Mouse (Mus musculus) thymus, adult 2 months (tissue): ENCODE results near the gene Bri3bp.

Experiments used
- CTCF ChIP-seq: fragments of 200-500 bp; IDR thresholded peaks from 2 replicates; pipeline ENCODE4 v1.5.1; 2012; ENCODE audit warnings: mild to moderate bottlenecking, control low read depth, low read length, moderate library complexity, borderline replicate concordance; ENCODE audit not compliant: control insufficient read depth, poor library complexity, insufficient read depth; ENCODE audit errors: extremely low read depth
- POLR2A ChIP-seq: fragments of 200-500 bp; IDR thresholded peaks from 2 replicates; pipeline ENCODE4 v1.6.1; 2012; ENCODE audit warnings: mild to moderate bottlenecking, low read length, control low read depth, moderate library complexity; ENCODE audit not compliant: control insufficient read depth, poor library complexity, insufficient read depth; ENCODE audit errors: extremely low read depth

DNA sequence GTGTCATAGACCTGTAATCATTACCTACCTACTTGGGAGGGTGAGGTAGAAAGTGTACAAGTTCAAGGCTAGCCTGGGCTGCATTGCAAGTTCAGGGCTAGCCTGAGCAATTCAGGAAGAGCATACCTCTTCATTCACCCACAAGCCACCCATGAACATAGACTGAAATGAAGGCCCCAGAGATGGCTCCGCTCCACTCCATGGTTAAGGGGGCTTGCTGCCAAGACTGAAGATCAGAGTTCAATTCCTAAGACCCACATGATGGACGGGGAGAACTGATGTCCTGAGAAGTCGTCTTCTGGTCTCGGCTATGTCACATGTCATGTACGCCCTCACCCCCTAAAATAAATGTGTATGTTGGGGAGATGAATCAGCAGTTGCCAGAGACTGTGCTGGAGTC lies 25.1 kb downstream of the Bri3bp start:
- no peak for TF ChIP-seq CTCF
- no peak for TF ChIP-seq POLR2A
